Mouse (Mus musculus): Measurements from ENCODE around the gene Comp. TPM values are rescaled to one million over a fixed set of nuclear protein-coding genes. Genes with fewer than 3 reads are reported as not detected.

The Comp gene
- polyA plus RNA-seq, 1 experiment from 2014 or later, result 0.13 TPM

DNA sequence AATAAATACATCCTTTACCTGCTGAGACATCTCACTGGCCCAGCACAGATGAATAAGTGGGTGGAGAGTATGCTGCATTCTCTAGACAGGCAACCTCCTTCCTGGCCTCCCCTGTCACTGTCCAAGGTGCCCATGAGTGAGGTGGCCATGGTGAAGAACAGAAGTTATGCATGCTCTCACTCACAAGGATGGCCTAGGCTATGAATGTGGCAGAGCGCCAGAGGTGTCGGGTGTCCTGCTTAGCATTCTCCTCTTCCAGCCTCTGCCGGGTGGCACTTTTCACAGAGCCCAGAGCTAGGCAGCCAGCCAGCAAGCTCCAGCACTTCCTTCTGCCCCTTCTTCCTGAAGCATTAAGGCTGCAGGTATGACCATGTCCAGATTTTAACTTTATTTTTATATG lies 13.9 kb upstream of the Comp start:
- TF ChIP-seq CTCF (IDR thresholded peaks at IDR 0.05), result no peak
- TF ChIP-seq EP300 (IDR thresholded peaks at IDR 0.05), result no peak
- no peak for ATAC-seq
- H3K9ac ChIP-seq (replicated peaks; ENCODE audit: low read depth), result no peak overlapping the region

DNA sequence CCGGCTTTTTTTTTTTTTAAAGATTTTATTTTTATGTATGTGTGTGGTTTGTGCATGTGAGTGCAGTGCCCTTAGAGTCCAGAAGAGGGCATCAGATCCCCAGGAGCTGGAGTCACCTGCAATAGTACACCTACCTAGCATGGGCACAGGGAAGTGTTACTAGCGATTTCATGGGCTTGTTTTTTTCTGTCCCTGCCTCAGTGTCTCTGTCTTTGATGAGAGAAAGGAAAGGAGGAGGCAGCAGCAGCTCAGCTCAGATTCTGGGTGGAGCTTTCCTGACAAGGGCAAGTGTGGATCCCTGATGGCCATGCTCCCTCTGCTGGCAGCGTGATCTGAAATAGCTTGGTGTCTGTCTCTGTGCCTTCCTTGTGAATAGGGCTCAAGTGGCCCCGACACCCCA lies 12.6 kb upstream of the Comp start:
- H3K36me3 ChIP-seq (ENCODE audit: insufficient read depth, low read length), result no peaks in the 10 kb centered on the region
- DNase-seq (ENCODE audit: low spot score) (no peak), ATAC-seq (peak; percentile 11; the same call in 1 of the 2 replicates)
- no peaks in the 10 kb centered on the region for H3K27me3 ChIP-seq (replicated peaks; ENCODE audit: insufficient read depth, low read length)
- no peak overlapping the region for H3K27ac ChIP-seq (ENCODE audit: low read length)
- H3K9ac ChIP-seq (replicated peaks; ENCODE audit: low read depth), result no peak overlapping the region
- peak; percentile 56 for TF ChIP-seq CTCF (IDR thresholded peaks at IDR 0.05)
- TF ChIP-seq EP300 (IDR thresholded peaks at IDR 0.05), result no peak
- H3K4me1 ChIP-seq (ENCODE audit: insufficient read depth, low read depth, low read length), result no peaks in the 10 kb centered on the region
- WGBS, result 50% methylated on average over 4 of the region's 4 CpGs
- no peak overlapping the region for H3K4me3 ChIP-seq (ENCODE audit: low read depth, low read length)
- no peak overlapping the region for H3K4me2 ChIP-seq (replicated peaks; ENCODE audit: low read depth, low read length)
- no peaks in the 10 kb centered on the region for H3K9me3 ChIP-seq (ENCODE audit: low read length)

More for the DNA sequence above, 13.9 kb upstream of the Comp start:
- H3K36me3 ChIP-seq (ENCODE audit: insufficient read depth, low read length), result no peaks in the 10 kb centered on the region
- no peaks in the 10 kb centered on the region for H3K9me3 ChIP-seq (ENCODE audit: low read length)
- no peak overlapping the region for H3K4me3 ChIP-seq (ENCODE audit: low read depth, low read length)
- 11% methylated on average over 3 of the region's 3 CpGs for WGBS
- H3K4me1 ChIP-seq (ENCODE audit: insufficient read depth, low read depth, low read length), result no peaks in the 10 kb centered on the region
- H3K27ac ChIP-seq (ENCODE audit: low read length), result no peak overlapping the region
- H3K27me3 ChIP-seq (replicated peaks; ENCODE audit: insufficient read depth, low read length), result no peaks in the 10 kb centered on the region
- H3K4me2 ChIP-seq (replicated peaks; ENCODE audit: low read depth, low read length), result no peak overlapping the region
- DNase-seq (ENCODE audit: low spot score), result no peak

DNA sequence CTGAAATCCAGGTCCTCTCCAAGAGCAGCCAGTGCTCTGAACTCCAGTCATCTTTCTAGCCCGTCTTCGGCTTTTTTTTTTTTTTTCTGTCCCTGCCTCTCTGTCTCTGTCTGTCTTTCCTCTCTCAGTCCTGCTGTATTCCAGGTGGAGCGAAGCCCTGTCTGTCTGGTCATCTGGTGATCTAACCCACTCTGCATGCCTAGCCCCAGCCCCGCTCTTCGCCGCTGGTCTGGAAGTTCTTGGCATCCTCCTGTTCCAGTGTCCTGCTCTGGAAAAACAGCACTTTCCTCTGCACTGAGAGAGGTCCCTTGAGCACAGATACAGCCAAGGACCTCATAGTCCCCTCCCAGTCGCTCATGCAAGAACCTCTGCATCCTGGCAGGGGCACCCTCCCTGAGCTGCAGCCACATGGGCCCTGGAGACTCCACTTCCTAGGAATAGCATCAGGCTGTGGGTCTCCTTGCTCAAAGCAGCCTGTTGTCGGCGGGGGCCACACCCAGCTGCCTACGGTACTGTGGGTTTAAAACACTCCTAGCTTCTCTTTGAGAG lies 11.8 kb upstream of the Comp start:
- no peaks in the 10 kb centered on the region for H3K9me3 ChIP-seq (ENCODE audit: low read length)
- ATAC-seq (no peak), DNase-seq (ENCODE audit: low spot score) (no peak)
- 69% methylated on average over 10 of the region's 10 CpGs for WGBS
- no peak overlapping the region for H3K4me2 ChIP-seq (replicated peaks; ENCODE audit: low read depth, low read length)
- TF ChIP-seq CTCF (IDR thresholded peaks at IDR 0.05) (no peak), EP300 (IDR thresholded peaks at IDR 0.05) (no peak)
- H3K27me3 ChIP-seq (replicated peaks; ENCODE audit: insufficient read depth, low read length), result no peaks in the 10 kb centered on the region
- no peak overlapping the region for H3K27ac ChIP-seq (ENCODE audit: low read length)
- no peak overlapping the region for H3K4me3 ChIP-seq (ENCODE audit: low read depth, low read length)
- no peaks in the 10 kb centered on the region for H3K36me3 ChIP-seq (ENCODE audit: insufficient read depth, low read length)
- no peak overlapping the region for H3K9ac ChIP-seq (replicated peaks; ENCODE audit: low read depth)
- no peaks in the 10 kb centered on the region for H3K4me1 ChIP-seq (ENCODE audit: insufficient read depth, low read depth, low read length)

DNA sequence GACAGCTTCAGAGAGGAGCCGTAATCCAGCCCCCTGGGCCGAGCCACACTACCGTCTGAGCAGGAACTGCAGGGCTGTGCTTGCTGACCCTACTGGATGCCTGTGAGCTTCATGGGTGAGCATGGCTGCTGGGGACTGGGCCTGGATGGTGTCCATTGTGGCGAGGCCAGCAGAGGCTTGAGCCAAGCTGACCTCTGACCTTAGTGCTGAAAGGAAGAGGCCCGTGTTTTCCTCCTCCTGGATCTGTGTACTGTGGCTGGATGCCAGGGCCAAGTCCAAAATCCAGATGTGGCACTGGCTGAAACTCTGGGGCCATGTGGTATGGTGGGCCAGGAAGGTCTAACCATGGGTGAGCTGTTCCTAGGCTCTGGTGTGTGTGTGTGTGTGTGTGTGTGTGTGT lies 9.3 kb upstream of the Comp start:
- DNase-seq (ENCODE audit: low spot score), result no peak
- no peak overlapping the region for H3K27ac ChIP-seq (ENCODE audit: low read length)
- H3K27me3 ChIP-seq (replicated peaks; ENCODE audit: insufficient read depth, low read length), result no peaks in the 10 kb centered on the region
- H3K9ac ChIP-seq (replicated peaks; ENCODE audit: low read depth), result no peak overlapping the region
- no peaks in the 10 kb centered on the region for H3K9me3 ChIP-seq (ENCODE audit: low read length)
- H3K4me3 ChIP-seq (ENCODE audit: low read depth, low read length), result no peak overlapping the region
- WGBS, result 31% methylated on average over 5 of the region's 5 CpGs
- no peak for TF ChIP-seq CTCF (IDR thresholded peaks at IDR 0.05)
- TF ChIP-seq EP300 (IDR thresholded peaks at IDR 0.05), result no peak
- no peak overlapping the region for H3K4me2 ChIP-seq (replicated peaks; ENCODE audit: low read depth, low read length)
- no peaks in the 10 kb centered on the region for H3K4me1 ChIP-seq (ENCODE audit: insufficient read depth, low read depth, low read length)
- ATAC-seq, result peak; percentile 25; the same call in 1 of the 2 replicates
- H3K36me3 ChIP-seq (ENCODE audit: insufficient read depth, low read length), result no peaks in the 10 kb centered on the region

DNA sequence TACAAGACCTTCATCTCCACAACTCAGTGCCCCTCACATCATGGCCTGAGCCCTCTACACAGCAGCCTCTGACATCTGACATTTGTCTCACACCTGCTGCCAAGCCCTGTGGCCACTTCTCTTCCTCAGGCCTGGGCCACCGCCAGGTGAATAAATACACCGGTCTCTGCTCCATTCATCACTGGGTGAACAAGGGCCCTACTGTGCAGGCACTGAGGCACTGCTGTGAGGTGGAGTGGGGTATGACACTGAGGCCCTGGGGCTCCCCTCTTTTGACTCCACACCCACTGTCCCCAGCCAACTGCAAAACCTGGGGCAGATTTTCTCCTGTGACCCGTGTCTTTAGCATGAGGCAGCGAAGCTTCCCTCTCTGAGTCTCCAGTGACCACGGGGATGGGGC lies 6.8 kb upstream of the Comp start:
- Histone ChIP-seq H3K4me1 (ENCODE audit: insufficient read depth, low read depth, low read length) (no peaks in the 10 kb centered on the region), H3K27me3 (replicated peaks; ENCODE audit: insufficient read depth, low read length) (no peaks in the 10 kb centered on the region), H3K9me3 (ENCODE audit: low read length) (no peaks in the 10 kb centered on the region), H3K27ac (ENCODE audit: low read length) (no peak overlapping the region), H3K36me3 (ENCODE audit: insufficient read depth, low read length) (no peaks in the 10 kb centered on the region), H3K9ac (replicated peaks; ENCODE audit: low read depth) (no peak overlapping the region), H3K4me2 (replicated peaks; ENCODE audit: low read depth, low read length) (no peak overlapping the region), H3K4me3 (ENCODE audit: low read depth, low read length) (no peak overlapping the region)
- WGBS, result 51% methylated on average over 5 of the region's 5 CpGs
- no peak for TF ChIP-seq EP300 (IDR thresholded peaks at IDR 0.05)
- TF ChIP-seq CTCF (IDR thresholded peaks at IDR 0.05), result no peak
- peak; percentile 49; the same call in 1 of the 2 replicates for ATAC-seq
- DNase-seq (ENCODE audit: low spot score), result no peak

DNA sequence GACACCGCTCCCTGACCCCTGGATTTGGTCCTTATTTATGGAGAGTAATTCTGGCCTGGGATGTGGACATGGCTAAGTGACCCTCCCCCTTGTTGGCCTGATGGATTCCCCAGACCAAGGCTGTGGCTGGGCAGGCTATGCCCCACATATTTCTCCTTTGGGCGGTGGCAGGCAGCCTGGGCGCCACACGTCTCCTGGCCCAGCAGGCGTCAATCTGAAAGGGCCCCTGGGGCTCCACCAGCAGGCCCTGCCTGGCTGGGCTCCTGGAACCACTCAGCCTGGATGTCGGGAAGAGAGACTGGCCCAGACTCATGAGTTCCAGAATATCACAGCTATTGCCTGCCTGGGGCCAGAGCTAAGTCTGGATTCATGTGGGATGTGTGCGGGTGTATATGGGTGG lies 2.9 kb upstream of the Comp start:
- peaks cover 29% of the 10 kb centered on the region for H3K27me3 ChIP-seq (replicated peaks; ENCODE audit: insufficient read depth, low read length)
- H3K27ac ChIP-seq (ENCODE audit: low read length), result no peak overlapping the region
- 83% methylated on average over 7 of the region's 7 CpGs for WGBS
- peaks cover 7% of the 10 kb centered on the region; the same call in 1 of the 2 replicates for H3K4me1 ChIP-seq (ENCODE audit: insufficient read depth, low read depth, low read length)
- no peak overlapping the region for H3K9ac ChIP-seq (replicated peaks; ENCODE audit: low read depth)
- no peaks in the 10 kb centered on the region for H3K36me3 ChIP-seq (ENCODE audit: insufficient read depth, low read length)
- ATAC-seq, result no peak
- TF ChIP-seq EP300 (IDR thresholded peaks at IDR 0.05) (no peak), CTCF (IDR thresholded peaks at IDR 0.05) (no peak)
- no peak for DNase-seq (ENCODE audit: low spot score)
- H3K4me2 ChIP-seq (replicated peaks; ENCODE audit: low read depth, low read length), result no peak overlapping the region
- no peaks in the 10 kb centered on the region for H3K9me3 ChIP-seq (ENCODE audit: low read length)
- no peak overlapping the region for H3K4me3 ChIP-seq (ENCODE audit: low read depth, low read length)

DNA sequence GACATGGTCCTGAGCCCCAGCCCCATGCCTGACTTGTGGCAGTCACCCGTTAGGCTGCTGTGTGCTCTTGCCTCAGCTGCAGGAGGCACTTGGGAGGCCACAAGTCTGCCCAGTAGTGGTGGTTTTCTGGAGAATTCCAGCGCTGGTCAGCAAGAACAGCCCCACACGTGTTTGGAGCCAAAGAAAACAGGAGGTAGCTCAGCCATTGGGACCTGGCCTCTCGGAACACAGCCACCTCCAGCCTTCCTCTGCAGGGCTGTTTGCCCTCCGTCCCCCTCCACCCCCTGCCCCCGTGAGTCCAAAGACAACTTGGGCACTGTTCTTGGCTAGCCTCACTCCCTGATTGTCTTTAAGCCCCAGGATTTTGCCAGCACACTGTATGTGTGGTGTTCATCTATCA lies 1.4 kb upstream of the Comp start:
- DNase-seq (ENCODE audit: low spot score) (no peak), ATAC-seq (no peak)
- Histone ChIP-seq H3K4me3 (ENCODE audit: low read depth, low read length) (no peak overlapping the region), H3K36me3 (ENCODE audit: insufficient read depth, low read length) (no peaks in the 10 kb centered on the region), H3K9me3 (ENCODE audit: low read length) (no peaks in the 10 kb centered on the region), H3K27me3 (replicated peaks; ENCODE audit: insufficient read depth, low read length) (peaks cover 44% of the 10 kb centered on the region), H3K4me1 (ENCODE audit: insufficient read depth, low read depth, low read length) (peaks cover 9% of the 10 kb centered on the region; the same call in 1 of the 2 replicates), H3K9ac (replicated peaks; ENCODE audit: low read depth) (no peak overlapping the region), H3K4me2 (replicated peaks; ENCODE audit: low read depth, low read length) (no peak overlapping the region), H3K27ac (ENCODE audit: low read length) (no peak overlapping the region)
- WGBS, result 30% methylated on average over 6 of the region's 6 CpGs
- no peak for TF ChIP-seq CTCF (IDR thresholded peaks at IDR 0.05)
- no peak for TF ChIP-seq EP300 (IDR thresholded peaks at IDR 0.05)

Measured in lung, postnatal 0 days (tissue).